Mouse (Mus musculus) liver, postnatal 0 days (tissue): ENCODE results near the gene Btbd9. TPM values are rescaled to one million over a fixed set of nuclear protein-coding genes. Genes with fewer than 3 reads are reported as not detected.

Source experiments
- ATAC-seq: fragments of 200-750 bp; cut with Nextera tagmentation; 2 replicates; pipeline ENCODE4 v1.8.0; 2017; ENCODE audit warnings: mild to moderate bottlenecking, moderate library complexity
- DNase-seq: peaks from one replicate; pipeline ENCODE4 v3.0.0-alpha.2; 2016
- H3K27ac ChIP-seq: fragments of 300-500 bp; sonication (generic); 2 replicates; pipeline ENCODE4 v1.5.1; 2014; ENCODE audit warnings: antibody characterized with exemption, moderate library complexity, mild to moderate bottlenecking, low read depth
- H3K27me3 ChIP-seq: fragments of 300-500 bp; sonication (generic); 2 replicates; pipeline ENCODE4 v1.6.1; 2014; ENCODE audit warnings: low read length, control low read depth, mixed read lengths; ENCODE audit not compliant: insufficient read depth
- H3K36me3 ChIP-seq: fragments of 300-500 bp; sonication (generic); replicated peaks from 2 replicates; pipeline ENCODE4 v1.6.1; 2014; ENCODE audit warnings: mild to moderate bottlenecking, control low read depth, low read length, moderate library complexity, mixed read lengths; ENCODE audit not compliant: insufficient read depth
- H3K4me1 ChIP-seq: fragments of 300-500 bp; sonication (generic); 2 replicates; pipeline ENCODE4 v1.6.1; 2014; ENCODE audit warnings: antibody characterized with exemption, mild to moderate bottlenecking, control low read depth; ENCODE audit not compliant: insufficient read depth
- H3K4me2 ChIP-seq: fragments of 300-500 bp; sonication (generic); 2 replicates; pipeline ENCODE4 v1.6.1; 2014; ENCODE audit warnings: low read depth, mild to moderate bottlenecking, low read length, moderate library complexity, mixed read lengths
- H3K4me3 ChIP-seq: fragments of 300-500 bp; sonication (generic); 2 replicates; pipeline ENCODE4 v1.5.1; 2014; ENCODE audit warnings: low read depth, low read length
- H3K9ac ChIP-seq: fragments of 300-500 bp; sonication (generic); replicated peaks from 2 replicates; pipeline ENCODE4 v1.6.1; 2014; ENCODE audit warnings: mild to moderate bottlenecking, moderate library complexity
- H3K9me3 ChIP-seq: fragments of 300-500 bp; sonication (generic); 2 replicates; pipeline ENCODE4 v1.6.1; 2016; ENCODE audit warnings: mild to moderate bottlenecking, control low read depth, low read length, mixed read lengths
- CTCF ChIP-seq: sonication (generic); IDR thresholded peaks from 2 replicates; pipeline ENCODE4 v1.5.1; 2016; ENCODE audit warnings: antibody characterized with exemption, low read depth
- EP300 ChIP-seq: IDR thresholded peaks from 2 replicates; pipeline ENCODE4 v1.6.1; 2016; ENCODE audit warnings: antibody characterized with exemption, low read depth, mild to moderate bottlenecking
- WGBS: fragments of 180-500 bp; shearing (Covaris S2); extraction: QIAGEN DNeasy Blood & Tissue Kit; methylation state at CpG from one replicate; pipeline ENCODE4 v1.1.7; 2014; ENCODE audit not compliant: insufficient replicate concordance; 5-methylcytosine and 5-hydroxymethylcytosine counted together
- polyA plus RNA-seq: library from polyadenylated mRNA; unstranded; fragments of >200 nt; fragmentation: Nextera tagmentation; extraction: Ambion mirVana; gene quantifications from 2 replicates; pipeline ENCODE4 v1.2.1, GENCODE M21; 2015

The Btbd9 gene
- polyA plus RNA-seq, 1 experiment from 2014 or later = 16.5 TPM

DNA sequence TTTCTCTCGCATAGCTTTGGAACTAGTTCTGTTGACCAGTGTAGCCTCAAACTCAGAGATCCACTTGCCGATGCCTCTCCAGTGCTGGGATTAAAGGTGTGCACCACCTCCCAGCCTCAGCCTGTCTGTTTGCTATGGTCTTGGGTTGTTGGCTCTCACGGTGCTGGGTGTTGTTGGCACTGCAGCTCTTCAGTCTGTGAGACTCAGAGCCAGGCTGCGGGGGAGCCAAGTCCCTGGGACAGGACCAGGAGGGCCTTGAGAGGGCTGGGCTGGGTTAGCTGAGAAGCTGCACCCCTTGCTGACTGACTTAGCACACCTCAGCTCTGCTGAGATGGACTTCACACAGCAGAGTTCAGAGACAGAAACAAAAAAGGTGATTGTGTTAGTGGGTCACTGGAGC lies 376.0 kb downstream of the Btbd9 start:
- no peak overlapping the region for H3K27ac ChIP-seq
- WGBS = 75% methylated on average over 4 of the region's 4 CpGs
- DNase-seq (no peak), ATAC-seq (no peak)
- no peak overlapping the region for H3K4me2 ChIP-seq
- no peaks in the 10 kb centered on the region for H3K27me3 ChIP-seq
- H3K4me1 ChIP-seq = peaks cover 2% of the 10 kb centered on the region; the same call in 1 of the 2 replicates
- no peak overlapping the region for H3K4me3 ChIP-seq
- no peak overlapping the region for H3K9ac ChIP-seq
- peaks cover 3% of the 10 kb centered on the region for H3K36me3 ChIP-seq
- H3K9me3 ChIP-seq = no peaks in the 10 kb centered on the region
- TF ChIP-seq CTCF = no peak
- TF ChIP-seq EP300 = no peak

DNA sequence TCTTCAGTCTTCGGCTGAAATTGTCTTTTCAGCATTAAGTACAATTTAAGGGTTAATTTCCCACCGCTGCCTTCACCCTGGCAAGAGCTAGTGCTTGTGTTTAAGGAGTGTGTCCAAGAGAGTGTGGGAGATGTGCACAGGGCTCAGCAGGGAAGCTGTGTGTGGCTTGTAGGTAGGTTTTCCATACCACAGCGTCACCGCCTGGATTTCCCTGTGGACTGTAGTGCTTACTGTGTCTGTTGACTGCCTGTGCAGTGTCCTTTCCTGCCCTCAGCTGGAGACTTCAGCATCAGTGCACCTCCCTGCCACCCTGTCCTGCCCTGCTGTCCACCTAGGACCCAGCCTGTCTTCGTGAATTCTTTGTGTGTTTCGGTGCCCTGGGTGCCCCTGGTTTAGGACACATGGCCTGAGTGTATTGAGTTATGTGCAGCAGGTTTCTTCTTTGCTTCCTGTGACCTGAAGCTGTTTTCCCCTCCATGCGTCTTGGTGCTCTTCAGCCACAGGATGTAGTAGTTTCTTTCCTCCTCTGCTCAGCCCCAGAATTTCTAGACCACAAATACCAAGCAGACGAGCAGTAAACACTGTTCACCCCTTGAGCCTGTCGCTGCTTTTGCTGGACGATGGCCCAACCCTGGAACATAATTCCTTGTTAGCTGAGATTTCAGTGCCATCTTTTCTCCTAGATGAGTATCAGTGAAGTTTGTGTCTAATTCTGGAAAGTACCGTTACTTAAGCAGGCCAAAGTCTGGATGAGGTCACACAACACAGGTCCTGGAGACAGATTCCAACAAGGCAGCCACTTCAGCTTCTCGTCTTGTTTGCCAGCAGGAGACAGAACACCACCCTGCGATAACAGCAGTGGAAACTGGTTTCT lies 376.7 kb downstream of the Btbd9 start:
- ATAC-seq (no peak), DNase-seq (no peak)
- no peak overlapping the region for H3K4me2 ChIP-seq
- H3K27ac ChIP-seq = no peak overlapping the region
- H3K4me3 ChIP-seq = no peak overlapping the region
- WGBS = 71% methylated on average over 13 of the region's 13 CpGs
- H3K9ac ChIP-seq = no peak overlapping the region
- H3K27me3 ChIP-seq = no peaks in the 10 kb centered on the region
- H3K4me1 ChIP-seq = peaks cover 2% of the 10 kb centered on the region; the same call in 1 of the 2 replicates
- H3K9me3 ChIP-seq = no peaks in the 10 kb centered on the region
- TF ChIP-seq EP300 (no peak), CTCF (no peak)
- H3K36me3 ChIP-seq = peaks cover 3% of the 10 kb centered on the region

DNA sequence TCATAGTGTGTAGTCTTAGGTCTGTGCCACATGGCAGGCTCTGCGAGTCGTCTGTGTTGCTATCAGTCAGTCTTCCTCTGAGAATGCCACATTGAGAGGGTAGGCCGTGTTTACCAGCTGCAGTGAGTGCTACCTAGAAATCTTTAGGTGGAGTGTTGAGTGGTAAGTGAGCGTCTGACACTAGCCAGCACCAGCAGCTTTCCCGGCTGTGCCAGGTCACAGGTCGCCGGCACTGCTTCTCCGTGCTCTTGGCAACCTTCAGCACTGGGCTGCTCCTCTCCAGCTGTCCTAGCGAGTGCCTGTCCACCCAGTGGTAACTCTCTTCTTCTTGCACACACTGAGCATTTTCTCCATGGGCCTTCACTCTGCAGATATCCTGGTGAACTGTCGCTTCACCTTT lies 377.9 kb downstream of the Btbd9 start:
- no peak for ATAC-seq
- 69% methylated on average over 10 of the region's 10 CpGs for WGBS
- TF ChIP-seq CTCF (no peak), EP300 (no peak)

DNA sequence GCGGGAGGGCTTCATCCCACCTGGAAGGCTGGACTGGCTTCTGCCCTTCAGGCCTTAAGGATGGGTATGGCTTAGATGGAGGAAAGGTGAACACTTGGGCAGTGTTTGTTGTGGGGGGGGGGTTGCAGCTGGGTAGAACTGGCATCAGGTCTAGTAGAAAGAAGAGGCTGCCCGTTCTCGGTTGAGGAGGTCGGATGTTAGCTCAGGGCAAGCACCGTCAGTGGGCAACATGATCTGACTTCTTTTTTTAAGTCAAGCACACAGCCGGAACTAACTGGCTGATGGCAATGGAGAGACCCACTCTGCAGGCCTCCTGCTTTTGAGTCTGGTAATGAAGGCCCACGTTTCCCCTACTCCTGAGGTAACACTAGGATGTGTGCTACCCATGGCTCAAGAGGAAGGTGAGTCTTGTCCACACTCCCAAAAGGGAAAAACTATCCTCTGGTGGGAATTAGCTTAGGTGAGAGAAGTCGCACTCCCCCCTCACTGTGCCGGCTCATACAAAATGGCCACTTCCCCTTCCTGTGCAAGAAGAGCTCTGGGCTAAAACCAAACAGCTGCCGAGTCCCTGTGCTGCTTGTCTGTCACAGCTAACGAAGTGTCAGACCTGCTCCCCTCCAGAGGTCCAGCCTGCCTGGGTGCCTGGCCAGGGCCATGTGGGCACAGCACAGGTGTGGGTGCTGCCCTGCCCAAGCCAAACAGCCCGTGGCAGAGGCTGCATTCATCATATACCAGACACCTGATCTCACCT lies 378.8 kb downstream of the Btbd9 start:
- H3K4me2 ChIP-seq = 0 out of 2 replicates have a peak overlapping the region, but pooled peaks have one; percentile 1
- TF ChIP-seq EP300 = no peak
- no peak for TF ChIP-seq CTCF
- WGBS = 41% methylated on average over 12 of the region's 12 CpGs
- H3K9ac ChIP-seq = no peak overlapping the region
- ATAC-seq = 0 out of 2 replicates have a peak, but pooled peaks have one; percentile 21
- H3K36me3 ChIP-seq = peaks cover 17% of the 10 kb centered on the region
- no peaks in the 10 kb centered on the region for H3K27me3 ChIP-seq
- DNase-seq = no peak
- H3K4me1 ChIP-seq = peaks cover 2% of the 10 kb centered on the region; the same call in 1 of the 2 replicates
- H3K9me3 ChIP-seq = no peaks in the 10 kb centered on the region
- H3K27ac ChIP-seq = peak overlapping the region; percentile 62; the same call in 1 of the 2 replicates
- H3K4me3 ChIP-seq = no peak overlapping the region

More for the DNA sequence above, 377.9 kb downstream of the Btbd9 start:
- Histone ChIP-seq H3K9ac (no peak overlapping the region), H3K4me2 (no peak overlapping the region), H3K27ac (no peak overlapping the region), H3K27me3 (no peaks in the 10 kb centered on the region), H3K4me1 (peaks cover 2% of the 10 kb centered on the region; the same call in 1 of the 2 replicates), H3K36me3 (peaks cover 9% of the 10 kb centered on the region), H3K9me3 (no peaks in the 10 kb centered on the region), H3K4me3 (no peak overlapping the region)
- DNase-seq = no peak

DNA sequence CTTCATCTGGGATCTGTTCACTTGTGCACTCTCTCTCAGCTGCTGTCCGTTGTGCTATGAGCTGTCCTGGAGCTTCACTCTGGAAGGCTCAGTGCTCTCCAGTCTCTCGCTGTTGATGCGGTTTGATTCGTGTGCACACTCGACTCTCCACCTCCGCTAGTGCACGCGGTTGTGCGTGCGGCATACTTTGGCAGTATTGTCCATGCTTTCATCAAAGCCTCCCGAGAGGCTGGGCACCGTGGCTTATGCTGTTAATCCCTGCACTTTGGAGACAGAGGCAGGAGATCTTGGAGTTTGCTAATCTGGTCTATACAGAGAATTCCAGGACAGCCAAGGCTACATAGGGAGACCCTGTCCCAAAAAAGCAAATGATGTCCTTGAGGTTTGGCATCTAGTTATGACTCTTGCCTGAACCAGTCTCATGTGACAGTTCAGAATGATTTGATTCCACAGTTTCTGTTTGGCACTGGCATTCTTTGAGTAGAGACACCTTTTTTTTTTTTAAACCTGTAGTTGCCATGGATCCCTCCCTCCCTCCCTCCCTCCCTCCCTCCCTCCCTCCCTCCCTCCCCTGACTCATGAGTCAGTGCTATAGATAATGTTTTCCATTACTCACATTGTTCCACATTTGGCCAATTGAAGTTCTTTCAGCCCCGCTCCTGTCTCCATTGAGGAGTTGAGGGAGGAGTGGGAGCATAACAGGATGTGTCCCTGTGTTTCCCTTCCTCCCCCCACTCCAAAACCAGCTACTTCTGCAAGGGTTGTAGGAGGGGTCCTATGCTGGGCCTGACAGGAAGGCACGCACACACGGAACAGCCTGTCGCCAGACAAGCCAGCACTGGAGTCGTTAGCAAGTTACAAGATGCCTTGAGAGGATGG lies 379.6 kb downstream of the Btbd9 start:
- peak; percentile 40; the same call in 1 of the 2 replicates for ATAC-seq
- Histone ChIP-seq H3K4me1 (peaks cover 2% of the 10 kb centered on the region; the same call in 1 of the 2 replicates), H3K27ac (no peak overlapping the region), H3K4me3 (no peak overlapping the region), H3K27me3 (no peaks in the 10 kb centered on the region), H3K4me2 (0 out of 2 replicates have a peak overlapping the region, but pooled peaks have one; percentile 1), H3K9ac (no peak overlapping the region), H3K36me3 (peaks cover 19% of the 10 kb centered on the region), H3K9me3 (no peaks in the 10 kb centered on the region)
- 81% methylated on average over 17 of the region's 17 CpGs for WGBS
- no peak for DNase-seq
- TF ChIP-seq EP300 (no peak), CTCF (no peak)
